Mouse (Mus musculus) gastrocnemius, postnatal 25 days (tissue): ENCODE measurements around the gene Adamtsl3. TPM values are rescaled to one million over a fixed set of nuclear protein-coding genes. Genes with fewer than 3 reads are reported as not detected.
A peak's percentile ranks its signal among the peaks of the same experiment; 100 is the strongest.

Source experiments
- DNase-seq: peaks from one replicate; pipeline ENCODE4 v3.0.0; 2022
- total RNA-seq, 2 experiments: library from RNA; stranded (reverse); gene quantifications; 1 replicate in 1 of 2; 2 replicates in 1 of 2; pipeline ENCODE4 v1.2.3; 2021

The Adamtsl3 gene
- total RNA-seq, 2 experiments from 2014 or later = 3.3 to 6.3 TPM

GRCm38 (mm10) chr7:82648353-82649080 lies 313.0 kb downstream of the Adamtsl3 start, which contains the start of the genes Saxo2 and Efl1:
Gene Saxo2 (minus strand): TSS chr7:82648528.
Gene Efl1 (plus strand): TSS chr7:82648614.
- peak; percentile 90 for DNase-seq

DNA sequence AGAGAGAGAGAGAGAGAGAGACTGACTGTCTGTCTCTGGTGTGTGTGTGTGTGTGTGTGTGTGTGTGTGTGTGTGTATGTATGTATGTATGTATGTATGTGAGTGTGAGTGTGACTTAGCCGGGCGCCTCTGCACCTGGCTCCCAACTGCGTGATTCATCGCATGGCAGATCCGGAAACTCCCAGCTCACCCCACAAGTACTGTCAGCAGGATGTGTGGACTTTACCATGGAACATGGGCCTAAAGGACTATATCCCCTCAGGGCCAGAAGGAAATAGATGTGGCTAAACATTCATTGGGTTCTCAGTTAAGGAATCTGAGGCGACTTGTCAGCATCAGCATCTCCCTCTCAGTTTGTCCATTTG lies 313.6 kb downstream of the Adamtsl3 start:
- no peak for DNase-seq

Other genes starting within 250 kb of the Adamtsl3 start
- under 1 TPM; 0.67 to 0.95 TPM for gene Sh3gl3, start 161.9 kb upstream of the Adamtsl3 start, total RNA-seq